Mouse (Mus musculus): ENCODE data around the gene C5ar1. TPM values are rescaled to one million over a fixed set of nuclear protein-coding genes. Genes with fewer than 3 reads are reported as not detected.
"Not testable (repeated sequence)": the region's sequence is repeated elsewhere in the genome, so short reads cannot be mapped to it uniquely, and the experiment has no call there.

C5ar1 gene
- polyA plus RNA-seq (2012; rRNA removed) = 0.53 and 0.65 TPM in 2 replicates

DNA sequence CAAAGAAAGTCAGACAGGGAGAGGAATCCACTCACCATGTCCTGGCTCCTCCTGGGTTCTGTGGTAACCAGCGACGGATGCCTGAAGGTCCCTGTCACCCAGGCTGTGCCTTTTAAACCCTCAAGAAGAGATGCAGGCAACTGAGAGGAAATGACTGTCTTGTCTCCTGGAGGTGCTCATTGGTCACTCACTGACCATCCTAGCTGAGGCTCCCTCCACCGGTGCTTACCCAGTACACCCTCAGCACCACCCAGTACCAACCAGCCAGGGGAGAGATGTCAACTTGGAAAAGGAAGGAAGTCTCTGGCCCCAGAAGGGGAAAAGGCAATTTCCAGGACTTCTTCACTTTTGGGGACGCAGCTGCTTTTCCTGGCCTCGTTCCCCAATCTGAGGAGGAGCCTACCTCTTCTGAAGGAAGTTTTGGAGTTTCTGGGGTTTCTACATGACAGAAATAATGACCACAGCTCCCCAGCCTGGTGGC, at the start of gene C5ar1:
Gene C5ar1 (minus strand): TSS at position 431 of the 481 bp plus-strand sequence.
- Histone ChIP-seq H3K4me3 (ENCODE audit: control insufficient read depth, low read depth, low read length) (no peak within 1 kb of the TSS), H3K4me1 (ENCODE audit: control insufficient read depth, insufficient read depth, low read length) (no peaks in the 10 kb centered on the region), H3K36me3 (ENCODE audit: control insufficient read depth, insufficient read depth, low read length) (no peaks in the 10 kb centered on the region), H3K27ac (ENCODE audit: control insufficient read depth, insufficient read depth, low read depth, low read length) (no peak within 1 kb of the TSS), H3K27me3 (ENCODE audit: control insufficient read depth, insufficient read depth, low read length) (no peaks in the 10 kb centered on the region)
- TF ChIP-seq CTCF (IDR thresholded peaks at IDR 0.05; ENCODE audit: control insufficient read depth, insufficient read depth, insufficient replicate concordance, low read depth, low read length) (no peak), POLR2A (IDR thresholded peaks at IDR 0.05; ENCODE audit: control insufficient read depth, low read depth, low read length) (no peak)

- H3K4me3 ChIP-seq (ENCODE audit: control insufficient read depth, low read depth, low read length) = peak overlapping the region; percentile 31
- peaks cover 36% of the 10 kb centered on the region for H3K4me1 ChIP-seq (ENCODE audit: control insufficient read depth, insufficient read depth, low read length)
- no peaks in the 10 kb centered on the region for H3K27me3 ChIP-seq (ENCODE audit: control insufficient read depth, insufficient read depth, low read length)
- H3K36me3 ChIP-seq (ENCODE audit: control insufficient read depth, insufficient read depth, low read length) = no peaks in the 10 kb centered on the region
- no peak for TF ChIP-seq POLR2A (IDR thresholded peaks at IDR 0.05; ENCODE audit: control insufficient read depth, low read depth, low read length)
- TF ChIP-seq CTCF (IDR thresholded peaks at IDR 0.05; ENCODE audit: control insufficient read depth, insufficient read depth, insufficient replicate concordance, low read depth, low read length) = no peak
- H3K27ac ChIP-seq (ENCODE audit: control insufficient read depth, insufficient read depth, low read depth, low read length) = peak overlapping the region; percentile 63
Measured at GRCm38 (mm10) chr7:16308555-16309317, 49.4 kb upstream of the C5ar1 start.

- Histone ChIP-seq H3K4me1 (ENCODE audit: control insufficient read depth, insufficient read depth, low read length) (peaks cover 35% of the 10 kb centered on the region), H3K27ac (ENCODE audit: control insufficient read depth, insufficient read depth, low read depth, low read length) (peak within 1 kb of the TSS; percentile 63), H3K4me3 (ENCODE audit: control insufficient read depth, low read depth, low read length) (peak within 1 kb of the TSS; percentile 31)
- not testable (repeated sequence) for H3K27me3 ChIP-seq (ENCODE audit: control insufficient read depth, insufficient read depth, low read length); H3K36me3 ChIP-seq (ENCODE audit: control insufficient read depth, insufficient read depth, low read length)
Measured at GRCm38 (mm10) chr7:16308093-16308492, 48.8 kb upstream of the C5ar1 start, which contains the start of gene Bbc3. TSS of gene Bbc3 (plus strand) at chr7:16308393.

DNA sequence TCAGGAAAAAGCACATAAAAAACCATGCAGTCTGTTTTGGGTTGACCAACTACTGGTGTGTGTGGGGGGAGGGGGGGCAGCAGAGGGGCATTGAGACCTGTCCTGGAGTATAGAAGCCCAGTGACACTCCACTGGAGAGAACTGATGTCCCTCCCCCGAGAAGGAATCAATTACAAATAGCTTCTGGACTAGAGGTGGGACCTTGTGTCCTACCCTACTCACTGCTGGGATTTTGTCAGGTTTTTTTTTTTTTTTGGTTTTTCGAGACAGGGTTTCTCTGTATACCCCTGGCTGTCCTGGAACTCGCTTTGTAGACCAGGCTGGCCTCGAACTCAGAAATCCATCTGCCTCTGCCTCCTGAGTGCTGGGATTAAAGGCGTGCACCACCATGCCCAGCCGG, 47.8 kb upstream of the C5ar1 start:
- H3K4me1 ChIP-seq (ENCODE audit: control insufficient read depth, insufficient read depth, low read length) = peaks cover 27% of the 10 kb centered on the region
- not testable (repeated sequence) for H3K27me3 ChIP-seq (ENCODE audit: control insufficient read depth, insufficient read depth, low read length); H3K4me3 ChIP-seq (ENCODE audit: control insufficient read depth, low read depth, low read length); H3K27ac ChIP-seq (ENCODE audit: control insufficient read depth, insufficient read depth, low read depth, low read length); H3K36me3 ChIP-seq (ENCODE audit: control insufficient read depth, insufficient read depth, low read length)

DNA sequence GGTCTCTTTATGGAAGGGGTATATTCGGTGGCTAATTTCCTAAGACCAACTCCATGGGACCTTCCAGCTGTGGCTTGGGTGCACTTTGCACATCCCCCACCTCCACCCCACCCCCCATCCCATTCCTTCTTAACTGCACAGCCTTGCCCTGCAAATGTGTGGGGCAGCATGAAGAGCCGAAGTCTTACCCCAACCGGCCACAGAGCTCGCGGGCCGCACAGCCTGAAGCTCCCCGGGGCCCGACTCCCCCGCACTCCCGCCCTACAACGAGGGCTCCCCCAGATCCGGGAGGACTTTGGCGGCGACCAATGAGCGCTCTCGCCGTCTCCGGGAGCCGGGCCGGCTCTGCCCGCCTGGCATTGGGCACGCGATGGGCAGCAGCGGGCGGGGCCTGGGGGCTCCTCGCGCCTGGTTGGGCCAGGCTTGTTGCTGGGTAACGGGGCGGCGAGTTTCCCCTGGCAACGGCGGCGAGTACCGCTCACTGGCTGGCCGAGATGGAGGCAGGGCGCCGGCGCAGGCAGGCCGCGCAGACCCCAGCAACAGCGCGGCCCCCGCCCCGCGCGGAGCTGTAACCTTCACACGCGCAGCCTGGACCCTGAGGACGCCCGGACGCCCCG, 40.2 kb upstream of the C5ar1 start:
- H3K4me1 ChIP-seq (ENCODE audit: control insufficient read depth, insufficient read depth, low read length) = peaks cover 44% of the 10 kb centered on the region
- H3K4me3 ChIP-seq (ENCODE audit: control insufficient read depth, low read depth, low read length) = peak overlapping the region; percentile 73
- no peaks in the 10 kb centered on the region for H3K36me3 ChIP-seq (ENCODE audit: control insufficient read depth, insufficient read depth, low read length)
- no peak overlapping the region for H3K27ac ChIP-seq (ENCODE audit: control insufficient read depth, insufficient read depth, low read depth, low read length)
- no peaks in the 10 kb centered on the region for H3K27me3 ChIP-seq (ENCODE audit: control insufficient read depth, insufficient read depth, low read length)
- no peak for TF ChIP-seq CTCF (IDR thresholded peaks at IDR 0.05; ENCODE audit: control insufficient read depth, insufficient read depth, insufficient replicate concordance, low read depth, low read length)
- TF ChIP-seq POLR2A (IDR thresholded peaks at IDR 0.05; ENCODE audit: control insufficient read depth, low read depth, low read length) = peak; percentile 20; the same call in 1 of the 2 replicates

DNA sequence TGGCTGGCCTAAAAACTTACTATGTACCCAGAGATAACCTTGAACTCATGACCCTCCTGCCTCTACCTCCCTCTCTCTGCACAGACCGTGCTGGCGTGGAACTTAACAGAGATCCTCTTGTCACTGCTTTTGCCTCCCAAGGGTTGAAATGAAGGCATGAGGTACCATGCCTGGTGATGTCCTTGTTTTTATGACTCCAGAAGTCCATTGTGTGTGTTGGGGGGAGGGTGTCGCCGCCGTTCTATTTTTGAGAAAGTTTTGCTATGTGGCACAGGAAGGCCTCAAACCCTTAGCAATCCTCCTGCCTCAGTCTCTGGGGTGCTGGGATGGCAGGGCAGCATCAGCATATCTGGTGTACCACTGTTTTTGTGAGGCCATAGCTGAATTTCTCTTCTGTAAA, 39.6 kb upstream of the C5ar1 start:
- Histone ChIP-seq H3K27ac (ENCODE audit: control insufficient read depth, insufficient read depth, low read depth, low read length) (no peak overlapping the region; the same call in 1 of the 2 replicates), H3K36me3 (ENCODE audit: control insufficient read depth, insufficient read depth, low read length) (no peaks in the 10 kb centered on the region), H3K4me1 (ENCODE audit: control insufficient read depth, insufficient read depth, low read length) (peaks cover 44% of the 10 kb centered on the region), H3K27me3 (ENCODE audit: control insufficient read depth, insufficient read depth, low read length) (no peaks in the 10 kb centered on the region), H3K4me3 (ENCODE audit: control insufficient read depth, low read depth, low read length) (no peak overlapping the region)
- TF ChIP-seq CTCF (IDR thresholded peaks at IDR 0.05; ENCODE audit: control insufficient read depth, insufficient read depth, insufficient replicate concordance, low read depth, low read length) = no peak
- TF ChIP-seq POLR2A (IDR thresholded peaks at IDR 0.05; ENCODE audit: control insufficient read depth, low read depth, low read length) = no peak

- H3K27ac ChIP-seq (ENCODE audit: control insufficient read depth, insufficient read depth, low read depth, low read length) = no peak overlapping the region
- no peaks in the 10 kb centered on the region for H3K27me3 ChIP-seq (ENCODE audit: control insufficient read depth, insufficient read depth, low read length)
- no peak for TF ChIP-seq CTCF (IDR thresholded peaks at IDR 0.05; ENCODE audit: control insufficient read depth, insufficient read depth, insufficient replicate concordance, low read depth, low read length)
- TF ChIP-seq POLR2A (IDR thresholded peaks at IDR 0.05; ENCODE audit: control insufficient read depth, low read depth, low read length) = no peak
- H3K36me3 ChIP-seq (ENCODE audit: control insufficient read depth, insufficient read depth, low read length) = no peaks in the 10 kb centered on the region
- H3K4me1 ChIP-seq (ENCODE audit: control insufficient read depth, insufficient read depth, low read length) = peaks cover 44% of the 10 kb centered on the region
- no peak overlapping the region for H3K4me3 ChIP-seq (ENCODE audit: control insufficient read depth, low read depth, low read length)
Measured at GRCm38 (mm10) chr7:16297616-16298015, 38.3 kb upstream of the C5ar1 start.

Data from testis, adult 2 months (tissue).